Mouse (Mus musculus): ENCODE measurements around the gene Rbbp4.

DNA sequence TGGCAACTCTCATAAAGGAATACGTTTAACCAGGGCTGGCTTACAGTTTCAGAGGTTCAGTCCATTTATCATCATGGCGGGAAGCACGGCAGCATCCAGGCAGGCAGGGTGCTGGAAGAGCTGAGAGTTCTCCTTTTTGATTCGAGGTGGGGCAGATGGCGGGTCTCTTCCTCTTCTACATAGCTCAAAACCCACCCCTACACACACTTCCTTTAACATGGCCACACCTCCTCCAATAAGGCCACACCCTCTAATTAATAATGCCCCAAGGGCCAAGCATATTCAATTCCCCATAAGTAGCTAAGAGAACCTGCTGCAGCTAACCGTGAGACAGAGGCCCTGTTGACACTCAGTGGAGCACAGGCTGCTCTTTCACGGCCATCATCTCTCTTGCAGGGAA lies 42.3 kb downstream of the Rbbp4 start:
- no peak for TF ChIP-seq CTCF (IDR thresholded peaks at IDR 0.05; ENCODE audit: control insufficient read depth, insufficient read depth, insufficient read length)
- TF ChIP-seq MYOD1 (IDR thresholded peaks at IDR 0.05; ENCODE audit: control insufficient read depth, insufficient read length, low read depth) = no peak
- no peak for TF ChIP-seq CEBPB (IDR thresholded peaks at IDR 0.05; ENCODE audit: low read depth)
- no peak for TF ChIP-seq USF1 (IDR thresholded peaks at IDR 0.05; ENCODE audit: low read depth)
- TF ChIP-seq MYOG (IDR thresholded peaks at IDR 0.05; ENCODE audit: control insufficient read depth, extremely low read depth, insufficient read length) = no peak
- no peak for TF ChIP-seq MAX (IDR thresholded peaks at IDR 0.05)
- no peak for TF ChIP-seq FOSL1 (IDR thresholded peaks at IDR 0.05; ENCODE audit: insufficient read depth, low read length, poor library complexity, severe bottlenecking)

All from C2C12 (cell line).